In genomic region chr11:61222971-61223745, GRCm38 (mm10) we compare ENCODE assay signal across 23 mouse cellular contexts. TPM values are rescaled to one million over a fixed set of nuclear protein-coding genes. Genes with fewer than 3 reads are reported as not detected.
DNase-seq lines count a peak whose midpoint lies in the region; ATAC-seq and TF ChIP-seq lines count a peak whose summit lies in the region.
"Had no signal": no experiment of that assay in that cellular context is flagged by ENCODE, and none has a peak within 500 bp of the region (broad histone marks: within the 10 kb centered on the region; RNA-seq: fewer than 3 reads in every experiment).

No protein-coding gene starts in this region.

- TF ChIP-seq POLR2A in MEL (IDR thresholded peaks at IDR 0.05; ENCODE audit: control insufficient read depth in 1 of 2, insufficient read depth in 1 of 2, low read depth in 1 of 2, low read length in 2 of 2, poor library complexity in 1 of 2), result no peak

- ATAC-seq in liver, embryonic 16.5 days (ENCODE audit: low read depth), result peak; percentile 69
- ATAC-seq in megakaryocyte progenitor cell, adult 5-6 weeks (replicated peaks; ENCODE audit: poor library complexity), result peak; percentile 48; the same call in 1 of the 2 replicates
- ATAC-seq: forebrain, embryonic 15.5 days; hindbrain, postnatal 0 days; intestine, postnatal 0 days had no signal

- TF ChIP-seq CTCF in gastrocnemius, adult 2 months (IDR thresholded peaks at IDR 0.05), result no peak
- no peak for TF ChIP-seq CTCF in MEL (IDR thresholded peaks at IDR 0.05 in 2 of 3, conservative IDR thresholded peaks at IDR 0.05 in 1 of 3; ENCODE audit: control insufficient read depth in 1 of 3, insufficient read depth in 1 of 3, low read depth in 2 of 3, low read length in 3 of 3, poor library complexity in 1 of 3, severe bottlenecking in 1 of 3)

- DNase-seq in gastrocnemius, adult 2 months, result peak; percentile 36
- no peak for DNase-seq in gastrocnemius, postnatal 4 days (ENCODE audit: low spot score in 2 of 2)
- no peak for DNase-seq in liver
- peak; percentile 32 for DNase-seq in MEL (ENCODE audit: low read depth, low spot score)
- no peak for DNase-seq in frontal cortex, postnatal 10 days (ENCODE audit: low spot score in 2 of 2)
- DNase-seq: adrenal gland, adult 8-10 months; B cell, adult 2 months; cerebellum, adult 9-11 months; layer of hippocampus, postnatal 36 days; midbrain, embryonic 14.5 days; right cerebral cortex, adult 18-20 months; thymus, postnatal 25 days had no signal

- intact Hi-C loops in gastrocnemius, adult 2 months (cut with DNase I), result no loop called here

- no peak for TF ChIP-seq RAD21 in MEL (IDR thresholded peaks at IDR 0.05; ENCODE audit: low read depth, low read length)

- peak overlapping the region; percentile 59; the same call in 1 of the 2 replicates for H3K27ac ChIP-seq in gastrocnemius, adult 2 months
- no peak overlapping the region for H3K27ac ChIP-seq in liver, embryonic 16.5 days (ENCODE audit: low read length)
- H3K27ac ChIP-seq in MEL (ENCODE audit: control insufficient read depth, low read depth, low read length), result no peak overlapping the region
- H3K27ac ChIP-seq: embryonic facial prominence, embryonic 12.5 days; forebrain, embryonic 15.5 days; hindbrain, embryonic 10.5 days; hindbrain, postnatal 0 days; kidney, postnatal 0 days; limb, embryonic 15.5 days; neural tube, embryonic 13.5 days had no signal

- H3K9me3 ChIP-seq in liver, embryonic 16.5 days (replicated peaks; ENCODE audit: control insufficient read depth, low read length), result no peaks in the 10 kb centered on the region
- H3K9me3 ChIP-seq in MEL (replicated peaks; ENCODE audit: insufficient read depth, low read length), result no peaks in the 10 kb centered on the region
- H3K9me3 ChIP-seq: embryonic facial prominence, embryonic 12.5 days; forebrain, embryonic 15.5 days; hindbrain, embryonic 10.5 days; limb, embryonic 15.5 days; neural tube, embryonic 13.5 days had no signal

- H3K9ac ChIP-seq in liver, embryonic 16.5 days (ENCODE audit: low read depth, low read length), result no peak overlapping the region
- H3K9ac ChIP-seq in MEL (ENCODE audit: control insufficient read depth, low read depth, low read length, poor library complexity, severe bottlenecking), result no peak overlapping the region
- H3K9ac ChIP-seq: embryonic facial prominence, embryonic 12.5 days; forebrain, embryonic 15.5 days; limb, embryonic 15.5 days; neural tube, embryonic 13.5 days had no signal

- TF ChIP-seq EP300 in MEL (IDR thresholded peaks at IDR 0.05; ENCODE audit: low read depth in 1 of 2, low read length in 2 of 2), result peak; percentile 71 to 76

- H3K4me1 ChIP-seq in liver, embryonic 16.5 days (ENCODE audit: control insufficient read depth, low read depth, low read length), result no peaks in the 10 kb centered on the region; the same call in 1 of the 2 replicates
- peaks cover 11 to 12% of the 10 kb centered on the region in 2 experiments for H3K4me1 ChIP-seq in MEL (ENCODE audit: control insufficient read depth in 1 of 2, insufficient read depth in 2 of 2, low read length in 2 of 2)
- H3K4me1 ChIP-seq: embryonic facial prominence, embryonic 12.5 days; hindbrain, embryonic 10.5 days; neural tube, embryonic 13.5 days had no signal

- H3K4me2 ChIP-seq in liver, embryonic 16.5 days (ENCODE audit: low read depth, low read length), result no peak overlapping the region
- H3K4me2 ChIP-seq: embryonic facial prominence, embryonic 12.5 days; forebrain, embryonic 15.5 days; limb, embryonic 15.5 days; neural tube, embryonic 13.5 days had no signal

- H3K4me3 ChIP-seq in gastrocnemius, adult 2 months, result no peak overlapping the region
- H3K4me3 ChIP-seq in liver, embryonic 16.5 days (ENCODE audit: low read depth, low read length), result no peak overlapping the region
- no peak overlapping the region; a peak in 1 of 4 replicates for H3K4me3 ChIP-seq in MEL (ENCODE audit: control insufficient read depth in 1 of 2, insufficient read depth in 1 of 2, low read depth in 2 of 2, low read length in 2 of 2)
- H3K4me3 ChIP-seq: embryonic facial prominence, embryonic 12.5 days; forebrain, embryonic 15.5 days; hindbrain, embryonic 10.5 days; limb, embryonic 15.5 days; neural tube, embryonic 13.5 days had no signal

- H3K36me3 ChIP-seq in liver, embryonic 16.5 days (ENCODE audit: control insufficient read depth, insufficient read depth), result no peaks in the 10 kb centered on the region
- H3K36me3 ChIP-seq in MEL (ENCODE audit: control insufficient read depth in 1 of 2, insufficient read depth in 2 of 2, low read length in 2 of 2), result peaks cover 0 to 8% of the 10 kb centered on the region in 2 experiments; a peak in 2 of 4 replicates
- H3K36me3 ChIP-seq: embryonic facial prominence, embryonic 12.5 days; forebrain, embryonic 15.5 days; hindbrain, embryonic 10.5 days; limb, embryonic 15.5 days; neural tube, embryonic 13.5 days had no signal

- no peaks in the 10 kb centered on the region for H3K79me2 ChIP-seq in MEL (ENCODE audit: control insufficient read depth, insufficient read depth, low read length, poor library complexity)

- no peaks in the 10 kb centered on the region for H3K27me3 ChIP-seq in liver, embryonic 16.5 days (ENCODE audit: control insufficient read depth, insufficient read depth, low read depth, low read length)
- no peaks in the 10 kb centered on the region; a peak in 1 of 4 replicates for H3K27me3 ChIP-seq in MEL (ENCODE audit: control insufficient read depth in 1 of 2, insufficient read depth in 2 of 2, low read length in 2 of 2)
- H3K27me3 ChIP-seq: embryonic facial prominence, embryonic 12.5 days; forebrain, embryonic 15.5 days; limb, embryonic 15.5 days; neural tube, embryonic 13.5 days had no signal

- 62% methylated on average over 9 of the region's 9 CpGs for WGBS in liver, embryonic 16.5 days (ENCODE audit: insufficient replicate concordance)

TF ChIP-seq in MEL, 35 proteins besides CTCF, POLR2A, EP300 and RAD21:
- TF ChIP-seq MAX (IDR thresholded peaks at IDR 0.05; ENCODE audit: low read length) (peak; percentile 37; the same call in 1 of the 2 replicates), GATA1 (IDR thresholded peaks at IDR 0.05; ENCODE audit: low read depth, low read length) (peak; percentile 77), TCF12 (IDR thresholded peaks at IDR 0.05; ENCODE audit: low read depth, low read length) (peak; percentile 77), SIN3A (IDR thresholded peaks at IDR 0.05; ENCODE audit: low read length) (0 out of 2 replicates have a peak, but pooled peaks have one; percentile 44), MYC (IDR thresholded peaks at IDR 0.05; ENCODE audit: low read depth, low read length) (peak; percentile 46; the same call in 1 of the 2 replicates), BHLHE40 (IDR thresholded peaks at IDR 0.05; ENCODE audit: borderline replicate concordance, low read depth, low read length) (0 out of 2 replicates have a peak, but pooled peaks have one; percentile 12), ZMIZ1 (IDR thresholded peaks at IDR 0.05; ENCODE audit: low read depth, low read length) (no peak), GABPA (IDR thresholded peaks at IDR 0.05; ENCODE audit: low read depth, low read length) (no peak), ETS1 (IDR thresholded peaks at IDR 0.05; ENCODE audit: low read depth, low read length) (peak; percentile 59), MXI1 (IDR thresholded peaks at IDR 0.05; ENCODE audit: low read depth, low read length) (peak; percentile 39; the same call in 1 of the 2 replicates)

RNA-seq across cellular contexts. Expression of gene Aldh3a1, which starts 15.8 kb away (rescaled TPM):
- total RNA-seq in gastrocnemius, adult 2 months (2021), result under 1 TPM in 1 of 2 experiments, not detected in 1; 0.50 TPM
- under 1 TPM; 0.41 to 0.56 TPM for total RNA-seq in gastrocnemius, postnatal 4 days (2021)
- polyA plus RNA-seq in liver, embryonic 16.5 days (2015; fragmentation: Nextera tagmentation; extraction: Ambion mirVana), result 0.05 and 0.16 TPM in 2 replicates
- total RNA-seq in MEL (2012; rRNA removed), result 0.08 TPM in 1 of 2 replicates, not detected in the other
- not detected for polyA plus RNA-seq in MEL (2012; ENCODE audit: insufficient read depth in 1 of 2, insufficient read length in 2 of 2, low read depth in 1 of 2, low replicate concordance in 2 of 2, missing spikeins in 1 of 2)
- 0.32 TPM in 1 of 2 replicates, not detected in the other for total RNA-seq in megakaryocyte progenitor cell, adult 5-6 weeks (2015)
- total RNA-seq in megakaryocyte progenitor cell, adult 5-6 weeks (2017), result 0.34 TPM in 1 of 2 replicates, not detected in the other
- total RNA-seq: granulocyte monocyte progenitor cell, adult 5-6 weeks had no signal
- polyA plus RNA-seq: hindbrain, embryonic 10.5 days; kidney, postnatal 0 days; neural tube, embryonic 13.5 days had no signal

RNA-seq across cellular contexts. Expression of gene Aldh3a2, which starts 44.1 kb away (rescaled TPM):
- 10 to 100 TPM; 12.0 to 13.0 TPM for total RNA-seq in gastrocnemius, adult 2 months (2021)
- total RNA-seq in gastrocnemius, postnatal 4 days (2021), result 10 to 100 TPM; 33.8 to 36.4 TPM
- polyA plus RNA-seq in liver, embryonic 16.5 days (2015; fragmentation: Nextera tagmentation; extraction: Ambion mirVana), result 36.5 and 40.9 TPM in 2 replicates
- 9.6 and 11.0 TPM in 2 replicates for total RNA-seq in MEL (2012; rRNA removed)
- 10 to 100 TPM in 1 of 2 experiments, not detected in 1; 15.0 TPM for polyA plus RNA-seq in MEL (2012; ENCODE audit: insufficient read depth in 1 of 2, insufficient read length in 2 of 2, low read depth in 1 of 2, low replicate concordance in 2 of 2, missing spikeins in 1 of 2)
- total RNA-seq in megakaryocyte progenitor cell, adult 5-6 weeks (2015), result 20.2 and 25.5 TPM in 2 replicates
- 17.3 and 17.6 TPM in 2 replicates for total RNA-seq in megakaryocyte progenitor cell, adult 5-6 weeks (2017)

RNA-seq across cellular contexts. Expression of gene Usp22, which starts 48.3 kb away (rescaled TPM):
- 10 to 100 TPM; 13.4 to 16.7 TPM for total RNA-seq in gastrocnemius, adult 2 months (2021)
- total RNA-seq in gastrocnemius, postnatal 4 days (2021), result 10 to 100 TPM; 53.1 to 54.8 TPM
- 17.5 and 19.5 TPM in 2 replicates for polyA plus RNA-seq in liver, embryonic 16.5 days (2015; fragmentation: Nextera tagmentation; extraction: Ambion mirVana)
- total RNA-seq in MEL (2012; rRNA removed), result 36.5 and 37.1 TPM in 2 replicates
- 100 to 1,000 TPM in 1 of 2 experiments, 10 to 100 TPM in 1; 36.9 to 646 TPM for polyA plus RNA-seq in MEL (2012; ENCODE audit: insufficient read depth in 1 of 2, insufficient read length in 2 of 2, low read depth in 1 of 2, low replicate concordance in 2 of 2, missing spikeins in 1 of 2)
- total RNA-seq in megakaryocyte progenitor cell, adult 5-6 weeks (2015), result 32.3 and 36.1 TPM in 2 replicates
- total RNA-seq in megakaryocyte progenitor cell, adult 5-6 weeks (2017), result 54.1 and 79.4 TPM in 2 replicates

Comparison
In these comparisons a context has a peak if more than half of its experiments do, and no peak if none do; other contexts are left out.
1. DNase-seq: peak in gastrocnemius, adult 2 months (single experiment) and MEL (single experiment); none in gastrocnemius, postnatal 4 days (0 of 2), liver (single experiment) and frontal cortex, postnatal 10 days (0 of 2).